Mouse (Mus musculus): ENCODE measurements at regions not wholly inside any gene's neighbourhood (a gene's known extent, or its start where the extent isn't known, plus 50 kb on each side); places are given as distances from the start of the nearest gene placed in this dataset.

- H3K4me2 ChIP-seq (ENCODE audit: low read depth, severe bottlenecking): no peak overlapping the region
- 58% methylated on average over 5 of the region's 5 CpGs for WGBS
- no peaks in the 10 kb centered on the region for H3K36me3 ChIP-seq (ENCODE audit: control insufficient read depth, insufficient read depth, low read length)
- H3K4me1 ChIP-seq (ENCODE audit: control insufficient read depth, insufficient read depth, low read length): no peaks in the 10 kb centered on the region
- no peak overlapping the region for H3K27ac ChIP-seq (replicated peaks; ENCODE audit: low read depth, low read length)
- H3K9ac ChIP-seq (ENCODE audit: low read length): no peak overlapping the region
- DNase-seq (ENCODE audit: low spot score): no peak
- H3K9me3 ChIP-seq (ENCODE audit: control insufficient read depth, low read length): no peaks in the 10 kb centered on the region
- no peak for ATAC-seq (ENCODE audit: insufficient number of reproducible peaks, low FRiP score, low TSS enrichment, low read depth)
- no peaks in the 10 kb centered on the region for H3K27me3 ChIP-seq (ENCODE audit: control insufficient read depth, insufficient read depth, low read length)
- no peak overlapping the region for H3K4me3 ChIP-seq (ENCODE audit: low read depth, low read length)
Observed at GRCm38 (mm10) chr6:67159726-67160523, 78.1 kb upstream of the Serbp1 start.

GRCm38 (mm10) chr6:67159224-67159623 is 78.8 kb upstream of the Serbp1 start:
- DNase-seq (ENCODE audit: low spot score) (no peak), ATAC-seq (ENCODE audit: insufficient number of reproducible peaks, low FRiP score, low TSS enrichment, low read depth) (no peak)
- Histone ChIP-seq H3K9ac (ENCODE audit: low read length) (no peak overlapping the region), H3K4me2 (ENCODE audit: low read depth, severe bottlenecking) (no peak overlapping the region), H3K4me3 (ENCODE audit: low read depth, low read length) (no peak overlapping the region), H3K27me3 (ENCODE audit: control insufficient read depth, insufficient read depth, low read length) (no peaks in the 10 kb centered on the region), H3K27ac (replicated peaks; ENCODE audit: low read depth, low read length) (no peak overlapping the region), H3K9me3 (ENCODE audit: control insufficient read depth, low read length) (no peaks in the 10 kb centered on the region), H3K36me3 (ENCODE audit: control insufficient read depth, insufficient read depth, low read length) (no peaks in the 10 kb centered on the region), H3K4me1 (ENCODE audit: control insufficient read depth, insufficient read depth, low read length) (no peaks in the 10 kb centered on the region)
- WGBS: 24% methylated on average over 2 of the region's 2 CpGs

- no peaks in the 10 kb centered on the region for H3K27me3 ChIP-seq (ENCODE audit: control insufficient read depth, insufficient read depth, low read length)
- ATAC-seq (ENCODE audit: insufficient number of reproducible peaks, low FRiP score, low TSS enrichment, low read depth) (peak; percentile 52), DNase-seq (ENCODE audit: low spot score) (peak; percentile 91)
- no peaks in the 10 kb centered on the region for H3K36me3 ChIP-seq (ENCODE audit: control insufficient read depth, insufficient read depth, low read length)
- no peaks in the 10 kb centered on the region for H3K4me1 ChIP-seq (ENCODE audit: control insufficient read depth, insufficient read depth, low read length)
- 5% methylated on average over 10 of the region's 10 CpGs for WGBS
- no peaks in the 10 kb centered on the region for H3K9me3 ChIP-seq (ENCODE audit: control insufficient read depth, low read length)
- no peak overlapping the region for H3K9ac ChIP-seq (ENCODE audit: low read length)
- no peak overlapping the region for H3K4me3 ChIP-seq (ENCODE audit: low read depth, low read length)
- no peak overlapping the region for H3K27ac ChIP-seq (replicated peaks; ENCODE audit: low read depth, low read length)
- no peak overlapping the region for H3K4me2 ChIP-seq (ENCODE audit: low read depth, severe bottlenecking)
Observed at GRCm38 (mm10) chr6:67158765-67159164, 79.2 kb upstream of the Serbp1 start.

GRCm38 (mm10) chr6:67152845-67153468 is 85.0 kb upstream of the Serbp1 start:
- WGBS: 78% methylated on average over 3 of the region's 3 CpGs
- no peak overlapping the region for H3K4me2 ChIP-seq (ENCODE audit: low read depth, severe bottlenecking)
- H3K4me1 ChIP-seq (ENCODE audit: control insufficient read depth, insufficient read depth, low read length): no peaks in the 10 kb centered on the region
- H3K36me3 ChIP-seq (ENCODE audit: control insufficient read depth, insufficient read depth, low read length): no peaks in the 10 kb centered on the region
- no peak overlapping the region for H3K9ac ChIP-seq (ENCODE audit: low read length)
- no peaks in the 10 kb centered on the region for H3K9me3 ChIP-seq (ENCODE audit: control insufficient read depth, low read length)
- no peak overlapping the region for H3K4me3 ChIP-seq (ENCODE audit: low read depth, low read length)
- DNase-seq (ENCODE audit: low spot score) (no peak), ATAC-seq (ENCODE audit: insufficient number of reproducible peaks, low FRiP score, low TSS enrichment, low read depth) (no peak)
- no peak overlapping the region for H3K27ac ChIP-seq (replicated peaks; ENCODE audit: low read depth, low read length)
- H3K27me3 ChIP-seq (ENCODE audit: control insufficient read depth, insufficient read depth, low read length): no peaks in the 10 kb centered on the region

GRCm38 (mm10) chr6:67151515-67151914 is 86.5 kb upstream of the Serbp1 start:
- no peak overlapping the region for H3K4me3 ChIP-seq (ENCODE audit: low read depth, low read length)
- H3K9ac ChIP-seq (ENCODE audit: low read length): no peak overlapping the region
- no peaks in the 10 kb centered on the region for H3K27me3 ChIP-seq (ENCODE audit: control insufficient read depth, insufficient read depth, low read length)
- WGBS: 90% methylated on average over 2 of the region's 2 CpGs
- no peak overlapping the region for H3K4me2 ChIP-seq (ENCODE audit: low read depth, severe bottlenecking)
- no peak for ATAC-seq (ENCODE audit: insufficient number of reproducible peaks, low FRiP score, low TSS enrichment, low read depth)
- H3K9me3 ChIP-seq (ENCODE audit: control insufficient read depth, low read length): no peaks in the 10 kb centered on the region
- H3K27ac ChIP-seq (replicated peaks; ENCODE audit: low read depth, low read length): no peak overlapping the region
- H3K36me3 ChIP-seq (ENCODE audit: control insufficient read depth, insufficient read depth, low read length): no peaks in the 10 kb centered on the region
- no peaks in the 10 kb centered on the region for H3K4me1 ChIP-seq (ENCODE audit: control insufficient read depth, insufficient read depth, low read length)
- DNase-seq (ENCODE audit: low spot score): no peak

- peaks cover 3% of the 10 kb centered on the region; the same call in 1 of the 2 replicates for H3K4me1 ChIP-seq (ENCODE audit: control insufficient read depth, insufficient read depth, low read length)
- no peaks in the 10 kb centered on the region for H3K36me3 ChIP-seq (ENCODE audit: control insufficient read depth, insufficient read depth, low read length)
- H3K27ac ChIP-seq (replicated peaks; ENCODE audit: low read depth, low read length): no peak overlapping the region
- DNase-seq (ENCODE audit: low spot score): no peak
- H3K4me3 ChIP-seq (ENCODE audit: low read depth, low read length): no peak overlapping the region
- H3K27me3 ChIP-seq (ENCODE audit: control insufficient read depth, insufficient read depth, low read length): no peaks in the 10 kb centered on the region
- H3K9me3 ChIP-seq (ENCODE audit: control insufficient read depth, low read length): no peaks in the 10 kb centered on the region
- no peak overlapping the region for H3K9ac ChIP-seq (ENCODE audit: low read length)
- 75% methylated on average over 2 of the region's 2 CpGs for WGBS
- no peak overlapping the region for H3K4me2 ChIP-seq (ENCODE audit: low read depth, severe bottlenecking)
- no peak for ATAC-seq (ENCODE audit: insufficient number of reproducible peaks, low FRiP score, low TSS enrichment, low read depth)
Observed at GRCm38 (mm10) chr6:67149425-67149824, 88.6 kb upstream of the Serbp1 start.

GRCm38 (mm10) chr6:67146708-67147107 is 91.3 kb upstream of the Serbp1 start:
- DNase-seq (ENCODE audit: low spot score) (peak; percentile 32), ATAC-seq (ENCODE audit: insufficient number of reproducible peaks, low FRiP score, low TSS enrichment, low read depth) (no peak)
- no peak overlapping the region; the same call in 1 of the 2 replicates for H3K27ac ChIP-seq (replicated peaks; ENCODE audit: low read depth, low read length)
- no peaks in the 10 kb centered on the region for H3K9me3 ChIP-seq (ENCODE audit: control insufficient read depth, low read length)
- 8% methylated on average over 4 of the region's 4 CpGs for WGBS
- H3K27me3 ChIP-seq (ENCODE audit: control insufficient read depth, insufficient read depth, low read length): no peaks in the 10 kb centered on the region
- no peaks in the 10 kb centered on the region for H3K36me3 ChIP-seq (ENCODE audit: control insufficient read depth, insufficient read depth, low read length)
- H3K4me2 ChIP-seq (ENCODE audit: low read depth, severe bottlenecking): no peak overlapping the region
- H3K9ac ChIP-seq (ENCODE audit: low read length): no peak overlapping the region
- no peak overlapping the region for H3K4me3 ChIP-seq (ENCODE audit: low read depth, low read length)
- peaks cover 3% of the 10 kb centered on the region; the same call in 1 of the 2 replicates for H3K4me1 ChIP-seq (ENCODE audit: control insufficient read depth, insufficient read depth, low read length)

GRCm38 (mm10) chr6:67145969-67146368 is 92.0 kb upstream of the Serbp1 start:
- H3K27me3 ChIP-seq (ENCODE audit: control insufficient read depth, insufficient read depth, low read length): no peaks in the 10 kb centered on the region
- no peaks in the 10 kb centered on the region for H3K36me3 ChIP-seq (ENCODE audit: control insufficient read depth, insufficient read depth, low read length)
- 29% methylated on average over 5 of the region's 5 CpGs for WGBS
- peaks cover 3% of the 10 kb centered on the region; the same call in 1 of the 2 replicates for H3K4me1 ChIP-seq (ENCODE audit: control insufficient read depth, insufficient read depth, low read length)
- H3K9ac ChIP-seq (ENCODE audit: low read length): no peak overlapping the region
- no peak overlapping the region for H3K4me2 ChIP-seq (ENCODE audit: low read depth, severe bottlenecking)
- no peak for ATAC-seq (ENCODE audit: insufficient number of reproducible peaks, low FRiP score, low TSS enrichment, low read depth)
- H3K4me3 ChIP-seq (ENCODE audit: low read depth, low read length): no peak overlapping the region
- no peaks in the 10 kb centered on the region for H3K9me3 ChIP-seq (ENCODE audit: control insufficient read depth, low read length)
- no peak for DNase-seq (ENCODE audit: low spot score)
- H3K27ac ChIP-seq (replicated peaks; ENCODE audit: low read depth, low read length): no peak overlapping the region

Data from limb, embryonic 11.5 days (tissue).